Mouse (Mus musculus) embryonic facial prominence, embryonic 13.5 days (tissue): ENCODE measurements around the gene Lyzl6. TPM values are rescaled to one million over a fixed set of nuclear protein-coding genes. Genes with fewer than 3 reads are reported as not detected.
"Not testable (repeated sequence)": the region's sequence is repeated elsewhere in the genome, so short reads cannot be mapped to it uniquely, and the experiment has no call there.

Source experiments
- ATAC-seq: fragments of 200-750 bp; cut with Nextera tagmentation; 2 replicates; pipeline ENCODE4 v1.8.0; 2017; ENCODE audit warnings: low read depth; ENCODE audit not compliant: insufficient number of reproducible peaks, insufficient read depth, low FRiP score, low TSS enrichment
- H3K27ac ChIP-seq: fragments of 300-500 bp; sonication (generic); 2 replicates; pipeline ENCODE4 v1.5.1; 2015; ENCODE audit warnings: moderate library complexity, mild to moderate bottlenecking, inconsistent platforms
- H3K27me3 ChIP-seq: fragments of 300-500 bp; sonication (generic); 2 replicates; pipeline ENCODE4 v1.6.1; 2015; ENCODE audit warnings: mild to moderate bottlenecking, inconsistent platforms
- H3K36me3 ChIP-seq: fragments of 300-500 bp; sonication (generic); 2 replicates; pipeline ENCODE4 v1.6.1; 2015; ENCODE audit warnings: mild to moderate bottlenecking, inconsistent platforms
- H3K4me1 ChIP-seq: fragments of 300-500 bp; sonication (generic); 2 replicates; pipeline ENCODE4 v1.6.1; 2015; ENCODE audit warnings: inconsistent platforms
- H3K4me2 ChIP-seq: fragments of 300-500 bp; sonication (generic); 2 replicates; pipeline ENCODE4 v1.6.1; 2015; ENCODE audit warnings: moderate library complexity, mild to moderate bottlenecking, inconsistent platforms
- H3K4me3 ChIP-seq: fragments of 300-500 bp; sonication (generic); 2 replicates; pipeline ENCODE4 v1.5.1; 2015; ENCODE audit warnings: mild to moderate bottlenecking, inconsistent platforms
- H3K9ac ChIP-seq: fragments of 300-500 bp; sonication (generic); 2 replicates; pipeline ENCODE4 v1.6.1; 2015; ENCODE audit warnings: mild to moderate bottlenecking, inconsistent platforms
- H3K9me3 ChIP-seq: fragments of 300-500 bp; sonication (generic); 2 replicates; pipeline ENCODE4 v1.6.1; 2016; ENCODE audit warnings: inconsistent platforms
- WGBS: fragments of 180-500 bp; shearing (Covaris S2); methylation state at CpG from one replicate; pipeline ENCODE4 v1.1.7; 2015; ENCODE audit warnings: mixed read lengths; 5-methylcytosine and 5-hydroxymethylcytosine counted together
- polyA plus RNA-seq: library from polyadenylated mRNA; unstranded; fragments of >200 nt; fragmentation: Nextera tagmentation; extraction: Ambion mirVana; gene quantifications from 2 replicates; pipeline ENCODE4 v1.2.1, GENCODE M21; 2015

Gene Lyzl6
- polyA plus RNA-seq = not detected in 2 replicates

- H3K27me3 ChIP-seq = peaks cover 34% of the 10 kb centered on the region
- peak within 1 kb of the TSS; percentile 28; the same call in 1 of the 2 replicates for H3K4me2 ChIP-seq
- H3K36me3 ChIP-seq = no peaks in the 10 kb centered on the region
- H3K4me1 ChIP-seq = no peaks in the 10 kb centered on the region
- no peak within 1 kb of the TSS for H3K4me3 ChIP-seq
- 76% methylated on average over 3 of the region's 3 CpGs for WGBS
- no peak within 1 kb of the TSS for H3K27ac ChIP-seq
- no peaks in the 10 kb centered on the region for H3K9me3 ChIP-seq
- no peak within 1 kb of the TSS for H3K9ac ChIP-seq
- ATAC-seq = no peak
Measured at GRCm38 (mm10) chr11:103638790-103639189, at the start of gene Lyzl6. Gene Lyzl6 (minus strand): TSS chr11:103638890.

DNA sequence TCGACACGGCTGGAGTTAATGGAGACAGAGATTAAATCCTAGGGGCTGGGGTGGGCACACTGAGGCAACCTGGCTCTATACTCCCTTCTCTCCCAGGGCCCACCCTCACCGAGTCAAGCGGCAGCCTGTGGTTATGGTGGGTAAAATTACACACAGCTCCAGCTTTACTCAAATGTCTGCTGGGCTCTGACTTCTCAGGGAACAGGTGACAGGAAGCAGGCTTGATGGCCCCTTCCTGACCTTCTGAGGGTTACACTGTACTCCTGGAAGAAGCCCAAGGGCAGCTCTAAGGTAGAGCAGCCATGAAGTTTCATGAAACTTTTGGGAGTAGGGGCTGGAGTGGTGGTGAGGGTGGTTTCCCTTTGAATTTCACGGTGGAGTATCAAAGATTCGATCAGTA, 48.0 kb upstream of the Lyzl6 start:
- no peak for ATAC-seq
- Histone ChIP-seq H3K4me2 (no peak overlapping the region), H3K27me3 (no peaks in the 10 kb centered on the region), H3K27ac (no peak overlapping the region), H3K9ac (no peak overlapping the region), H3K4me3 (no peak overlapping the region), H3K4me1 (peaks cover 14% of the 10 kb centered on the region; the same call in 1 of the 2 replicates), H3K36me3 (peaks cover 69% of the 10 kb centered on the region), H3K9me3 (no peaks in the 10 kb centered on the region)
- 34% methylated on average over 6 of the region's 6 CpGs for WGBS

- no peaks in the 10 kb centered on the region for H3K27me3 ChIP-seq
- H3K27ac ChIP-seq = no peak overlapping the region
- H3K4me1 ChIP-seq = peaks cover 14% of the 10 kb centered on the region; the same call in 1 of the 2 replicates
- peaks cover 82% of the 10 kb centered on the region for H3K36me3 ChIP-seq
- no peaks in the 10 kb centered on the region for H3K9me3 ChIP-seq
- no peak overlapping the region for H3K4me3 ChIP-seq
- 84% methylated on average over 7 of the region's 7 CpGs for WGBS
- no peak overlapping the region for H3K9ac ChIP-seq
- no peak overlapping the region for H3K4me2 ChIP-seq
- no peak for ATAC-seq
Measured at GRCm38 (mm10) chr11:103685261-103685736, 46.6 kb upstream of the Lyzl6 start.

- Histone ChIP-seq H3K9me3 (no peaks in the 10 kb centered on the region), H3K4me1 (peaks cover 10% of the 10 kb centered on the region; the same call in 1 of the 2 replicates), H3K27me3 (no peaks in the 10 kb centered on the region), H3K4me3 (no peak overlapping the region), H3K4me2 (no peak overlapping the region), H3K9ac (no peak overlapping the region), H3K36me3 (peaks cover 90% of the 10 kb centered on the region), H3K27ac (no peak overlapping the region)
- no peak for ATAC-seq
- WGBS = 84% methylated on average over 11 of the region's 11 CpGs
Measured at GRCm38 (mm10) chr11:103683667-103684334, 45.1 kb upstream of the Lyzl6 start.

DNA sequence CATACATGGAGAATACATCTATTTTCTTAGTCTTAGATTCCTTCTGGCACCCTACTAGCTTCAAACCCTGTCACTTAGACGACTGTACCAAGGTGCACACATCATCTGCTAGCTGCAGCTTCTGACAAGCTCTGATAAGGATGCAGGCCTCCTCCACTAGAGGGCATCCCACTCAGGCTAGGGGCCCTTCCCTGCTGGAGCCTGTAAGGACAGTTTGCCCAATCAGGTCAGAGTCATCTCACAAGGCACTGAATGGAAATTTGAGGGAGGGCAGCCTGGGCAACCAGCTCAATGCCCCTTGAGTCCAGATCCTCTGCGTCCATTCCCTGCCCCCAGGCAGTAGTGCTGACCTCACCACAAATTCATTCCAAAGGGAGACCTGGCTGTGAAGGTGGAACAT, 38.4 kb upstream of the Lyzl6 start:
- not testable (repeated sequence) for H3K4me2 ChIP-seq, H3K4me3 ChIP-seq, ATAC-seq, H3K9me3 ChIP-seq, H3K9ac ChIP-seq, H3K4me1 ChIP-seq, H3K27ac ChIP-seq, H3K27me3 ChIP-seq
- 43% methylated on average over 2 of the region's 2 CpGs for WGBS
- peaks cover 66% of the 10 kb centered on the region for H3K36me3 ChIP-seq

GRCm38 (mm10) chr11:103675556-103675955, 36.9 kb upstream of the Lyzl6 start:
- H3K9ac ChIP-seq = no peak overlapping the region
- 31% methylated on average over 3 of the region's 3 CpGs for WGBS
- no peak overlapping the region for H3K4me2 ChIP-seq
- ATAC-seq = no peak
- H3K9me3 ChIP-seq = no peaks in the 10 kb centered on the region
- H3K4me1 ChIP-seq = no peaks in the 10 kb centered on the region
- H3K4me3 ChIP-seq = no peak overlapping the region
- H3K27me3 ChIP-seq = no peaks in the 10 kb centered on the region
- H3K36me3 ChIP-seq = peaks cover 51% of the 10 kb centered on the region
- H3K27ac ChIP-seq = no peak overlapping the region

GRCm38 (mm10) chr11:103666907-103667426, 28.3 kb upstream of the Lyzl6 start:
- Histone ChIP-seq H3K4me2 (no peak overlapping the region), H3K9me3 (no peaks in the 10 kb centered on the region), H3K9ac (no peak overlapping the region), H3K27ac (no peak overlapping the region), H3K4me1 (peaks cover 18% of the 10 kb centered on the region), H3K36me3 (no peaks in the 10 kb centered on the region), H3K4me3 (no peak overlapping the region), H3K27me3 (peaks cover 35% of the 10 kb centered on the region)
- 46% methylated on average over 13 of the region's 13 CpGs for WGBS
- no peak for ATAC-seq

DNA sequence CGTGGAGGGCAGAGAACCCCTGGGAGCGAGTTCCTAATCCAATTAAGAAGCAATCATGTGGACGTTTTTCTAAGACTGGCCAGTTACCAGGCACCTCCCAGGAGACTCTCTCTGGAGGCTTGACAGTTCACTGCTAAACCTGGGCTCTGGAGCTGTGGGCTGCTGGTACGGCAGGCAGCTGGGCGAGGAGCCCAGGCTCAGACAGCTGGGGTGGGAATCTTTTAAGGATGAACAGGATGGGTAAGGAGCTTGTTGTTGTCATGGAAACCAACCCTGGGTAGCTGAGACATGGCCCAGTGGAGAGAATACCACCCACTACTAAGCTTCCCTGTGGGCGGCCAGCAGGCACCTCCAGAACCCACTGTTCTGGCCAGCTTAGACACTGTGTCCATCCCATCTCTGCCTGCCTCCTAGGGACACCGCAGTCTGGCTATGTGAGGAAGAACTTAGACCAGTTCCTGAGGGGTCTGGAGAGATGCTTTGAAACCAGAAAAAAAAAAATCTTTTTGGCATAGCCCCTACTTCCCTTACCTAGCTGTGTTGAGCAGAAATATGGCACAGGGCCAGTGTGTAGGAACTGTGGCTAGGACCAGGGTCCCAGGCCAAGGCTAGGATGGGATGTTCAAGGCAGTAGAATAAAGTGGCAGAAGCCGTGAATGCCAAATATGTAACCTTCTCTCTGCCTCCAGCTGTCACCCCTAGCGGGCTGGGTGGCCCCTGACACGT, 27.7 kb upstream of the Lyzl6 start:
- H3K4me2 ChIP-seq = no peak overlapping the region
- no peak overlapping the region for H3K4me3 ChIP-seq
- H3K9me3 ChIP-seq = no peaks in the 10 kb centered on the region
- no peak overlapping the region for H3K27ac ChIP-seq
- ATAC-seq = no peak
- H3K36me3 ChIP-seq = no peaks in the 10 kb centered on the region
- H3K9ac ChIP-seq = no peak overlapping the region
- WGBS = 25% methylated on average over 10 of the region's 10 CpGs
- peaks cover 18% of the 10 kb centered on the region for H3K4me1 ChIP-seq
- H3K27me3 ChIP-seq = peaks cover 36% of the 10 kb centered on the region

- Histone ChIP-seq H3K27ac (no peak overlapping the region), H3K9me3 (no peaks in the 10 kb centered on the region), H3K9ac (no peak overlapping the region), H3K4me3 (no peak overlapping the region), H3K36me3 (no peaks in the 10 kb centered on the region), H3K27me3 (peaks cover 36% of the 10 kb centered on the region), H3K4me2 (no peak overlapping the region), H3K4me1 (peaks cover 18% of the 10 kb centered on the region)
- no peak for ATAC-seq
- 50% methylated on average over 1 of the region's 1 CpGs for WGBS
Measured at GRCm38 (mm10) chr11:103665695-103666094, 27.0 kb upstream of the Lyzl6 start.

- no peak overlapping the region for H3K27ac ChIP-seq
- no peak overlapping the region for H3K4me3 ChIP-seq
- ATAC-seq = no peak
- H3K27me3 ChIP-seq = peaks cover 37% of the 10 kb centered on the region
- H3K36me3 ChIP-seq = no peaks in the 10 kb centered on the region
- peaks cover 18% of the 10 kb centered on the region for H3K4me1 ChIP-seq
- 81% methylated on average over 8 of the region's 8 CpGs for WGBS
- no peak overlapping the region for H3K9ac ChIP-seq
- no peak overlapping the region for H3K4me2 ChIP-seq
- H3K9me3 ChIP-seq = no peaks in the 10 kb centered on the region
Measured at GRCm38 (mm10) chr11:103663119-103663518, 24.4 kb upstream of the Lyzl6 start.

DNA sequence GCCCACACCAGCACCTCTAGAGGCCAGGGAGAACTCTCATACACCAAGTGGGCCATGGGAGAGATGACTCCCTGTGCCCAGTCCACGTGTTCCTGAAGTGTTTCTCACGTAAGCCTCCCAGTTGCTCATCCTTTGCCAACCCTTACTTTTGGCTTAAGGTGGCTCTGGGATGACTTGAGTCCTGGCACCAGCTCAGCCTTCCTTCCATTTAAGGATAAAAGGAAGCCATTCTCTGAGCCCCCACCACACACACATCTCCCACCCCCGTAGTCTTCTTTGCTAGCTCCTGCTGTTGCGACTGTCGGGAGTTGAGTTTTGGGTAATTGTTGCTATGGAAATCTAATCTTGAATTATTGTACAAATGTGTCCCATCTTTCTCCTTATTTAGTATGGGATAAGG, 23.9 kb upstream of the Lyzl6 start:
- Histone ChIP-seq H3K36me3 (no peaks in the 10 kb centered on the region), H3K4me3 (no peak overlapping the region), H3K4me1 (peaks cover 18% of the 10 kb centered on the region), H3K9ac (no peak overlapping the region), H3K27ac (no peak overlapping the region), H3K9me3 (no peaks in the 10 kb centered on the region), H3K27me3 (peaks cover 41% of the 10 kb centered on the region), H3K4me2 (no peak overlapping the region)
- WGBS = 70% methylated on average over 5 of the region's 5 CpGs
- no peak for ATAC-seq

- Histone ChIP-seq H3K36me3 (no peaks in the 10 kb centered on the region), H3K4me2 (no peak overlapping the region), H3K4me1 (peaks cover 18% of the 10 kb centered on the region), H3K4me3 (no peak overlapping the region), H3K9me3 (no peaks in the 10 kb centered on the region), H3K9ac (no peak overlapping the region), H3K27ac (no peak overlapping the region), H3K27me3 (peaks cover 35% of the 10 kb centered on the region)
- no peak for ATAC-seq
- 52% methylated on average over 4 of the region's 4 CpGs for WGBS
Measured at GRCm38 (mm10) chr11:103661863-103662262, 23.2 kb upstream of the Lyzl6 start.
